Mouse (Mus musculus): ENCODE results near the gene 9830107B12Rik.

Gene 9830107B12Rik

GRCm38 (mm10) chr17:48094820-48095680, 51.0 kb downstream of the 9830107B12Rik start:
- DNase-seq (ENCODE audit: low spot score), result no peak

GRCm38 (mm10) chr17:48093286-48093817, 52.7 kb downstream of the 9830107B12Rik start:
- DNase-seq (ENCODE audit: low spot score), result no peak

- no peak for DNase-seq (ENCODE audit: low spot score)
These were observed 55.8 kb downstream of the 9830107B12Rik start for GRCm38 (mm10) chr17:48090305-48090704.

- DNase-seq (ENCODE audit: low spot score), result no peak
These were observed 56.6 kb downstream of the 9830107B12Rik start for GRCm38 (mm10) chr17:48089446-48089845.

GRCm38 (mm10) chr17:48089019-48089418, 57.0 kb downstream of the 9830107B12Rik start, which contains the start of gene 1700067P10Rik:
Gene 1700067P10Rik, plus strand, starts transcription at chr17:48089319.
- no peak for DNase-seq (ENCODE audit: low spot score)

- no peak for DNase-seq (ENCODE audit: low spot score)
These were observed 65.4 kb downstream of the 9830107B12Rik start for GRCm38 (mm10) chr17:48080626-48081025.
